Mouse (Mus musculus) left cerebral cortex, adult 11 months (tissue): Measurements from ENCODE around the gene Ghdc.

Experiments used
- DNase-seq: peaks from one replicate; pipeline ENCODE4 v3.0.0; 2022; ENCODE audit warnings: low spot score

Gene Ghdc

GRCm38 (mm10) chr11:100782568-100782967 is 11.8 kb upstream of the Ghdc start:
- DNase-seq, result no peak

GRCm38 (mm10) chr11:100781763-100782475 is 11.2 kb upstream of the Ghdc start:
- DNase-seq, result no peak

GRCm38 (mm10) chr11:100780247-100780646 is 9.5 kb upstream of the Ghdc start:
- DNase-seq, result no peak

GRCm38 (mm10) chr11:100778069-100778468 is 7.3 kb upstream of the Ghdc start:
- no peak for DNase-seq

GRCm38 (mm10) chr11:100775921-100776320 is 5.2 kb upstream of the Ghdc start:
- DNase-seq, result no peak

- no peak for DNase-seq
Observed at GRCm38 (mm10) chr11:100774261-100774660, 3.5 kb upstream of the Ghdc start.

- no peak for DNase-seq
Observed at GRCm38 (mm10) chr11:100769980-100770379, 777 bp downstream of the Ghdc start.

GRCm38 (mm10) chr11:100767871-100768270 is 2.9 kb downstream of the Ghdc start:
- DNase-seq, result no peak

- DNase-seq, result no peak
Observed at GRCm38 (mm10) chr11:100766726-100767125, 4.0 kb downstream of the Ghdc start.

GRCm38 (mm10) chr11:100762831-100763230 is 7.9 kb downstream of the Ghdc start, which contains the start of gene Hcrt:
Gene Hcrt, minus strand, starts transcription at chr11:100762931.
- no peak for DNase-seq

- DNase-seq, result peak; percentile 83
Observed at GRCm38 (mm10) chr11:100761547-100762045, 9.2 kb downstream of the Ghdc start.

GRCm38 (mm10) chr11:100759611-100760233 is 11.0 kb downstream of the Ghdc start, which contains the start of gene Kcnh4:
Gene Kcnh4, minus strand, starts transcription at chr11:100759942.
- DNase-seq, result peak; percentile 93

- no peak for DNase-seq
Observed at GRCm38 (mm10) chr11:100758707-100759610, 11.8 kb downstream of the Ghdc start.

GRCm38 (mm10) chr11:100757566-100757965 is 13.2 kb downstream of the Ghdc start:
- DNase-seq, result no peak

GRCm38 (mm10) chr11:100756476-100756875 is 14.3 kb downstream of the Ghdc start:
- DNase-seq, result no peak

- no peak for DNase-seq
Observed at GRCm38 (mm10) chr11:100754693-100755057, 16.1 kb downstream of the Ghdc start.

- peak; percentile 62 for DNase-seq
Observed at GRCm38 (mm10) chr11:100754021-100754692, 16.6 kb downstream of the Ghdc start.

GRCm38 (mm10) chr11:100752294-100752693 is 18.5 kb downstream of the Ghdc start:
- no peak for DNase-seq

GRCm38 (mm10) chr11:100750127-100750526 is 20.6 kb downstream of the Ghdc start:
- no peak for DNase-seq

- DNase-seq, result no peak
Observed at GRCm38 (mm10) chr11:100749469-100749868, 21.3 kb downstream of the Ghdc start.

GRCm38 (mm10) chr11:100748620-100749019 is 22.1 kb downstream of the Ghdc start:
- no peak for DNase-seq

GRCm38 (mm10) chr11:100747114-100747513 is 23.6 kb downstream of the Ghdc start:
- no peak for DNase-seq
